Comparison of ENCODE assay signal across 8 mouse cellular contexts in the genomic region with DNA sequence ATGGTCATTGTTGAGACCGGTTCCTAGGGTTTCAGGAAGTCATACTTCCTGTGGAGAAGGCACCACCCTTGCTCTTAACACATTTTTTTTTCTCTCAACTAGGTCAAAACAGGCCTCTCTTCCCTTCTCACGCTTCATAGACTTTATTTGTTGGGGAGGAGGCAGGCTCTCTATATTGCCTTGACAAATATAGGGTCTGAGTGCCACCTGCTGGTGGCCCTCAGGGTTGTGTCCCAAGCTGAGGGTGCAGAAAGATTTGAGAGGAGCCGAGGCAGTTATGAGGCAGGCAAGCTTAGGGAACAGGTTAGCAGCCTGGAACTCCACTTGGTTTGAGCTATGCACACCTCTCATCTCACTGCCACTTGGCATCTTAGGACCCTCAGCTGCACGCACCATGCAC. TPM values are rescaled to one million over a fixed set of nuclear protein-coding genes. Genes with fewer than 3 reads are reported as not detected.
DNase-seq lines count a peak whose midpoint lies in the region; ATAC-seq lines count a peak whose summit lies in the region.

No protein-coding gene starts in this region.

- H3K27ac ChIP-seq in forebrain, embryonic 14.5 days (ENCODE audit: low read depth, low read length) = no peak overlapping the region
- H3K27ac ChIP-seq in forebrain, embryonic 11.5 days (ENCODE audit: low read depth, low read length) = no peak overlapping the region
- H3K27ac ChIP-seq in hindbrain, embryonic 14.5 days = peak overlapping the region; percentile 23; the same call in 1 of the 2 replicates

- H3K36me3 ChIP-seq in forebrain, embryonic 14.5 days (ENCODE audit: control insufficient read depth, insufficient read depth, low read length) = peaks cover 20% of the 10 kb centered on the region
- H3K36me3 ChIP-seq in forebrain, embryonic 11.5 days (ENCODE audit: control insufficient read depth, insufficient read depth, low read length) = no peaks in the 10 kb centered on the region; the same call in 1 of the 2 replicates
- H3K36me3 ChIP-seq in hindbrain, embryonic 14.5 days (replicated peaks; ENCODE audit: control insufficient read depth, insufficient read depth) = no peaks in the 10 kb centered on the region

- no peak overlapping the region for H3K4me3 ChIP-seq in forebrain, embryonic 14.5 days (ENCODE audit: low read depth, low read length)
- H3K4me3 ChIP-seq in forebrain, embryonic 11.5 days (ENCODE audit: low read depth, low read length) = no peak overlapping the region
- H3K4me3 ChIP-seq in hindbrain, embryonic 14.5 days (replicated peaks; ENCODE audit: low read length) = no peak overlapping the region

- H3K9ac ChIP-seq in forebrain, embryonic 14.5 days (ENCODE audit: low read length) = no peak overlapping the region; the same call in 1 of the 2 replicates
- H3K9ac ChIP-seq in forebrain, embryonic 11.5 days (ENCODE audit: low read length) = no peak overlapping the region
- no peak overlapping the region for H3K9ac ChIP-seq in hindbrain, embryonic 14.5 days

- H3K4me2 ChIP-seq in forebrain, embryonic 14.5 days (ENCODE audit: low read length) = no peak overlapping the region
- H3K4me2 ChIP-seq in forebrain, embryonic 11.5 days (ENCODE audit: low read depth, low read length, severe bottlenecking) = no peak overlapping the region
- peak overlapping the region; percentile 64; the same call in 1 of the 2 replicates for H3K4me2 ChIP-seq in hindbrain, embryonic 14.5 days (replicated peaks)

- no peaks in the 10 kb centered on the region for H3K27me3 ChIP-seq in forebrain, embryonic 14.5 days (replicated peaks; ENCODE audit: control insufficient read depth, insufficient read depth, low read length)
- no peaks in the 10 kb centered on the region for H3K27me3 ChIP-seq in forebrain, embryonic 11.5 days (ENCODE audit: control insufficient read depth, insufficient read depth, low read length)
- H3K27me3 ChIP-seq in hindbrain, embryonic 14.5 days (ENCODE audit: control insufficient read depth, insufficient read depth, low read length) = no peaks in the 10 kb centered on the region

- DNase-seq in forebrain, embryonic 14.5 days (ENCODE audit: low spot score) = peak; percentile 78
- DNase-seq in forebrain, embryonic 11.5 days (ENCODE audit: low spot score) = no peak
- DNase-seq in A20 (ENCODE audit: low read depth, low spot score) = peak; percentile 69
- peak; percentile 68 for DNase-seq in brain, adult 2 months (ENCODE audit: low read depth, low spot score)
- peak; percentile 76 for DNase-seq in hindbrain, embryonic 14.5 days (ENCODE audit: low spot score)
- peak; percentile 65 to 68 for DNase-seq in lung, postnatal 4 days
- DNase-seq in thymus, postnatal 0 days (ENCODE audit: low spot score) = peak; percentile 75
- no peak for DNase-seq in urinary bladder, adult 2 months (ENCODE audit: low spot score)

- H3K9me3 ChIP-seq in forebrain, embryonic 14.5 days (replicated peaks; ENCODE audit: control insufficient read depth, low read length) = no peaks in the 10 kb centered on the region
- H3K9me3 ChIP-seq in forebrain, embryonic 11.5 days (ENCODE audit: control insufficient read depth, low read length) = no peaks in the 10 kb centered on the region
- no peaks in the 10 kb centered on the region for H3K9me3 ChIP-seq in hindbrain, embryonic 14.5 days (ENCODE audit: control insufficient read depth, low read length)

- 67% methylated on average over 4 of the region's 4 CpGs for WGBS in forebrain, embryonic 14.5 days
- 78% methylated on average over 4 of the region's 4 CpGs for WGBS in forebrain, embryonic 11.5 days
- 51% methylated on average over 4 of the region's 4 CpGs for WGBS in hindbrain, embryonic 14.5 days

- H3K4me1 ChIP-seq in forebrain, embryonic 14.5 days (ENCODE audit: control insufficient read depth, insufficient read depth, low read length) = peaks cover 13% of the 10 kb centered on the region
- peaks cover 11% of the 10 kb centered on the region for H3K4me1 ChIP-seq in forebrain, embryonic 11.5 days (replicated peaks; ENCODE audit: control insufficient read depth, insufficient read depth, low read length)
- H3K4me1 ChIP-seq in hindbrain, embryonic 14.5 days (replicated peaks; ENCODE audit: control insufficient read depth, insufficient read depth, low read length) = peaks cover 24% of the 10 kb centered on the region

- ATAC-seq in forebrain, embryonic 14.5 days = no peak
- ATAC-seq in forebrain, embryonic 11.5 days (replicated peaks; ENCODE audit: low FRiP score) = no peak
- ATAC-seq in hindbrain, embryonic 14.5 days (ENCODE audit: low FRiP score) = no peak

RNA-seq across cellular contexts. Expression of gene Thtpa, which starts 3.5 kb away (rescaled TPM):
- 44.4 and 47.2 TPM in 2 replicates for polyA plus RNA-seq in forebrain, embryonic 14.5 days (2014; fragmentation: Nextera tagmentation; extraction: Ambion mirVana)
- 28.6 and 31.1 TPM in 2 replicates for polyA plus RNA-seq in forebrain, embryonic 11.5 days (2014; fragmentation: Nextera tagmentation; extraction: Ambion mirVana)
- polyA plus RNA-seq in hindbrain, embryonic 14.5 days (2014; fragmentation: Nextera tagmentation; extraction: Ambion mirVana) = 30.4 and 30.7 TPM in 2 replicates
- polyA plus RNA-seq in thymus, postnatal 0 days (2015; fragmentation: Nextera tagmentation; extraction: Ambion mirVana) = 9.8 and 10.3 TPM in 2 replicates
- 6.6 and 11.6 TPM in 2 replicates for polyA plus RNA-seq in urinary bladder, adult 2 months (2012; rRNA removed)

RNA-seq across cellular contexts. Expression of gene Zfhx2, which starts 5.9 kb away (rescaled TPM):
- polyA plus RNA-seq in forebrain, embryonic 14.5 days (2014; fragmentation: Nextera tagmentation; extraction: Ambion mirVana) = 8.5 and 12.0 TPM in 2 replicates
- polyA plus RNA-seq in forebrain, embryonic 11.5 days (2014; fragmentation: Nextera tagmentation; extraction: Ambion mirVana) = 15.9 TPM in 2 replicates
- 17.8 and 21.5 TPM in 2 replicates for polyA plus RNA-seq in hindbrain, embryonic 14.5 days (2014; fragmentation: Nextera tagmentation; extraction: Ambion mirVana)
- 1.1 and 1.5 TPM in 2 replicates for polyA plus RNA-seq in thymus, postnatal 0 days (2015; fragmentation: Nextera tagmentation; extraction: Ambion mirVana)
- 0.66 and 2.0 TPM in 2 replicates for polyA plus RNA-seq in urinary bladder, adult 2 months (2012; rRNA removed)

RNA-seq across cellular contexts. Expression of gene Ap1g2, which starts 8.3 kb away (rescaled TPM):
- polyA plus RNA-seq in forebrain, embryonic 14.5 days (2014; fragmentation: Nextera tagmentation; extraction: Ambion mirVana) = 8.1 and 9.2 TPM in 2 replicates
- polyA plus RNA-seq in forebrain, embryonic 11.5 days (2014; fragmentation: Nextera tagmentation; extraction: Ambion mirVana) = 13.9 and 14.8 TPM in 2 replicates
- 6.3 and 8.6 TPM in 2 replicates for polyA plus RNA-seq in hindbrain, embryonic 14.5 days (2014; fragmentation: Nextera tagmentation; extraction: Ambion mirVana)
- 32.0 and 38.3 TPM in 2 replicates for polyA plus RNA-seq in thymus, postnatal 0 days (2015; fragmentation: Nextera tagmentation; extraction: Ambion mirVana)
- polyA plus RNA-seq in urinary bladder, adult 2 months (2012; rRNA removed) = 22.5 and 26.6 TPM in 2 replicates

RNA-seq across cellular contexts. Expression of gene Jph4, which starts 18.7 kb away (rescaled TPM):
- polyA plus RNA-seq in forebrain, embryonic 14.5 days (2014; fragmentation: Nextera tagmentation; extraction: Ambion mirVana) = 24.1 and 28.9 TPM in 2 replicates
- polyA plus RNA-seq in forebrain, embryonic 11.5 days (2014; fragmentation: Nextera tagmentation; extraction: Ambion mirVana) = 2.9 and 3.7 TPM in 2 replicates
- 35.4 and 42.7 TPM in 2 replicates for polyA plus RNA-seq in hindbrain, embryonic 14.5 days (2014; fragmentation: Nextera tagmentation; extraction: Ambion mirVana)
- polyA plus RNA-seq in thymus, postnatal 0 days (2015; fragmentation: Nextera tagmentation; extraction: Ambion mirVana) = 0.09 TPM in 2 replicates
- 2.4 and 2.8 TPM in 2 replicates for polyA plus RNA-seq in urinary bladder, adult 2 months (2012; rRNA removed)

Comparison
In these comparisons a context has a peak if more than half of its experiments do, and no peak if none do; other contexts are left out.
1. DNase-seq: peak in forebrain, embryonic 14.5 days (single experiment), A20 (single experiment), brain, adult 2 months (single experiment), hindbrain, embryonic 14.5 days (single experiment), lung, postnatal 4 days (2 of 2) and thymus, postnatal 0 days (single experiment); none in forebrain, embryonic 11.5 days (single experiment) and urinary bladder, adult 2 months (single experiment).